Mouse (Mus musculus): ENCODE measurements around the gene Vti1a.

Gene Vti1a

GRCm38 (mm10) chr19:55525056-55525455, 209.0 kb downstream of the Vti1a start:
- no peak for DNase-seq (ENCODE audit: low read depth)

- DNase-seq (ENCODE audit: low read depth) = no peak
These were observed 210.7 kb downstream of the Vti1a start for GRCm38 (mm10) chr19:55526717-55527235.

GRCm38 (mm10) chr19:55530041-55530440, 213.9 kb downstream of the Vti1a start:
- DNase-seq (ENCODE audit: low read depth) = no peak

GRCm38 (mm10) chr19:55532681-55533080, 216.6 kb downstream of the Vti1a start:
- DNase-seq (ENCODE audit: low read depth) = no peak

- no peak for DNase-seq (ENCODE audit: low read depth)
These were observed 220.3 kb downstream of the Vti1a start for GRCm38 (mm10) chr19:55536273-55536937.

GRCm38 (mm10) chr19:55537691-55538090, 221.6 kb downstream of the Vti1a start:
- no peak for DNase-seq (ENCODE audit: low read depth)

- DNase-seq (ENCODE audit: low read depth) = no peak
These were observed 225.5 kb downstream of the Vti1a start for GRCm38 (mm10) chr19:55541641-55542040.

- peak; percentile 72 for DNase-seq (ENCODE audit: low read depth)
These were observed 226.4 kb downstream of the Vti1a start for GRCm38 (mm10) chr19:55542461-55542860.

GRCm38 (mm10) chr19:55543188-55543587, 227.1 kb downstream of the Vti1a start:
- no peak for DNase-seq (ENCODE audit: low read depth)

GRCm38 (mm10) chr19:55544498-55544897, 228.4 kb downstream of the Vti1a start:
- peak; percentile 73 for DNase-seq (ENCODE audit: low read depth)

- no peak for DNase-seq (ENCODE audit: low read depth)
These were observed 229.4 kb downstream of the Vti1a start for GRCm38 (mm10) chr19:55545529-55545928.

GRCm38 (mm10) chr19:55546009-55546528, 230.0 kb downstream of the Vti1a start:
- no peak for DNase-seq (ENCODE audit: low read depth)

- no peak for DNase-seq (ENCODE audit: low read depth)
These were observed 232.1 kb downstream of the Vti1a start for GRCm38 (mm10) chr19:55548206-55548605.

GRCm38 (mm10) chr19:55548656-55549055, 232.6 kb downstream of the Vti1a start:
- no peak for DNase-seq (ENCODE audit: low read depth)

- DNase-seq (ENCODE audit: low read depth) = no peak
These were observed 234.1 kb downstream of the Vti1a start for GRCm38 (mm10) chr19:55550176-55550575.

GRCm38 (mm10) chr19:55552339-55552738, 236.2 kb downstream of the Vti1a start:
- no peak for DNase-seq (ENCODE audit: low read depth)

GRCm38 (mm10) chr19:55552861-55553260, 236.8 kb downstream of the Vti1a start:
- DNase-seq (ENCODE audit: low read depth) = no peak

- DNase-seq (ENCODE audit: low read depth) = no peak
These were observed 238.2 kb downstream of the Vti1a start for GRCm38 (mm10) chr19:55554295-55554694.

GRCm38 (mm10) chr19:55554703-55555102, 238.6 kb downstream of the Vti1a start:
- DNase-seq (ENCODE audit: low read depth) = no peak

GRCm38 (mm10) chr19:55556168-55556999, 240.3 kb downstream of the Vti1a start:
- DNase-seq (ENCODE audit: low read depth) = no peak

GRCm38 (mm10) chr19:55559331-55559730, 243.2 kb downstream of the Vti1a start:
- no peak for DNase-seq (ENCODE audit: low read depth)

- DNase-seq (ENCODE audit: low read depth) = no peak
These were observed 244.1 kb downstream of the Vti1a start for GRCm38 (mm10) chr19:55560088-55560682.
